Mouse (Mus musculus): ENCODE measurements around the gene Pnliprp1.

Pnliprp1 gene

GRCm38 (mm10) chr19:58776461-58776860, 47.8 kb downstream of the Pnliprp1 start:
- DNase-seq (ENCODE audit: low read depth, low spot score): no peak

GRCm38 (mm10) chr19:58781566-58781965, 52.9 kb downstream of the Pnliprp1 start:
- no peak for DNase-seq (ENCODE audit: low read depth, low spot score)

- DNase-seq (ENCODE audit: low read depth, low spot score): no peak
Observed at GRCm38 (mm10) chr19:58783938-58784337, 55.3 kb downstream of the Pnliprp1 start.

- no peak for DNase-seq (ENCODE audit: low read depth, low spot score)
Observed at GRCm38 (mm10) chr19:58789194-58789593, 60.5 kb downstream of the Pnliprp1 start.

Measured in embryo, embryonic 11.5 days (tissue).